ENCODE assay signal across 19 mouse cellular contexts in the genomic region with DNA sequence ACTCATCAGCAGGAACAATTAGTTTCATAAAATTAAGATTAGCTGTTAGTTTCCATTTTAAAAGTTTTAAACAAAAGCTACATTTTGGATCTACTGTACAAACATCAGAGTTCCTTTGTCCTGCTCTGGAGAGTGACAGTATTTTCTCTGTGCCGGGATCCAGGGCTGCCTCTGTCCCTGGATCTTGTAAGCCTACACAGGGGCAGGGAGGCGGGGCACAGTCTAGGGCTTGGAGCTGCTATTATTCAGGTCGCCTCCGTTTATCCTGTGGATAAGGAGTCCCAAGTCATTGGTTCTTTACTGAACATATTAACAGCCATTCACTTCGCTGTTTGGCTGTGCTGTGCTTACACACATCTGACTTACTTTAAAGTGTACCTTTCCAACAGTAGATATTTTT.
A peak's percentile ranks its signal among the peaks of the same experiment; 100 is the strongest.
DNase-seq lines count a peak whose midpoint lies in the region.
"Had no signal": no experiment of that assay in that cellular context is flagged by ENCODE, and none has a peak within 500 bp of the region (broad histone marks: within the 10 kb centered on the region; RNA-seq: fewer than 3 reads in every experiment).

No protein-coding gene starts in this region.

- intact Hi-C loops in heart, postnatal 10 days (cut with DNase I): no loop called here

- peak; percentile 29 for DNase-seq in embryo, embryonic 10 days (ENCODE audit: low spot score)
- DNase-seq in embryo, embryonic 9.5 days (ENCODE audit: extremely low spot score): no peak
- DNase-seq in heart, adult 11 months: peak; percentile 60
- DNase-seq in heart, postnatal 10 days: no peak
- peak; percentile 14 for DNase-seq in retina, embryonic 14.5 days (ENCODE audit: low spot score)
- DNase-seq in retina, postnatal 1 day: no peak
- no peak for DNase-seq in cerebellum, postnatal 25 days
- DNase-seq: adrenal gland, adult 2 months; cerebellum, adult 18-20 months; cerebellum, postnatal 36 days; gastrocnemius, adult 2 months; heart, postnatal 4 days; kidney, adult 9 months; kidney, postnatal 25 days; liver; lung, postnatal 4 days; right cerebral cortex, adult 18-20 months; thymus, adult 18-20 months; thymus, postnatal 36 days had no signal

Comparison
In these comparisons a context has a peak if more than half of its experiments do, and no peak if none do; other contexts are left out.
1. DNase-seq: peak in embryo, embryonic 10 days (single experiment), heart, adult 11 months (single experiment) and retina, embryonic 14.5 days (single experiment); none in embryo, embryonic 9.5 days (single experiment), heart, postnatal 10 days (0 of 2), retina, postnatal 1 day (single experiment) and cerebellum, postnatal 25 days (0 of 2).